Mouse (Mus musculus) right cerebral cortex, adult 18-20 months (tissue): Measurements from ENCODE around the gene Lrig3.

Experiments used
- DNase-seq: peaks from one replicate; pipeline ENCODE4 v3.0.0; 2022; ENCODE audit warnings: mixed read lengths

The Lrig3 gene

DNA sequence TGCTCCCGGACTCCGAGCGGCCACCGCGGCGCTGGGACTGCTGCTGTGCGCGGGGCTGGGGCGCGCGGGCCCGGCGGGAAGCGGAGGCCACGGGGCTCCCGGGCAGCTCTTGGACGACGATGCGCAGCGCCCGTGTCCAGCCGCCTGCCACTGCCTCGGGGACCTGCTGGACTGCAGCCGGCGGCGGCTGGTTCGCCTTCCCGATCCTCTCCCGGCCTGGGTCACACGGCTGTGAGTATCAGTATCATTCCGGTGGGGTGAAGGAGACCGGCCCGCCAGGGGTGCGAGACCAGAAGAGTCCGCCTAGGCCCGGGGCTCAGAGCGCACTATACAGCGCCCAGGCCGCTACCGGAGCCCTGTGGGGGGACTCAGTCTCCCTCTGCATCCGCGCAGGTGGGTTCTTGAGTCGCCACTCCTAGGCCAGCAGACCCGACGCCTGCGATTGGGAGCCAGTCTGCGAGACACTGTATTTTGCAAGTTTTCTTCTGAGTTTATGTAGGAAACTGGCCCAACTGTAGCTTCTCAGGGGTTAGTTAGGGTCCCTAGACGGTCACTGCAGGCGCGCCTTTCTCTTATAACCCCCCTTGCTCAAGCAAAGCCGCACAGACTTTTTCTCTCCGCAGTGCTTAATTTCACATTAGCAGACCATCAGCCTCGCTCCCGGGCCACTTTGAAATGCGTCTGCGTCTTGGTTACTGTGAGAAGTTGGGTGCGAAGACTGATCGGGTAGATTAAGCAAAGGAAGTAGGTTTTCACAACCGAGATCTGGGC, 698 bp downstream of the Lrig3 start:
- no peak for DNase-seq

DNA sequence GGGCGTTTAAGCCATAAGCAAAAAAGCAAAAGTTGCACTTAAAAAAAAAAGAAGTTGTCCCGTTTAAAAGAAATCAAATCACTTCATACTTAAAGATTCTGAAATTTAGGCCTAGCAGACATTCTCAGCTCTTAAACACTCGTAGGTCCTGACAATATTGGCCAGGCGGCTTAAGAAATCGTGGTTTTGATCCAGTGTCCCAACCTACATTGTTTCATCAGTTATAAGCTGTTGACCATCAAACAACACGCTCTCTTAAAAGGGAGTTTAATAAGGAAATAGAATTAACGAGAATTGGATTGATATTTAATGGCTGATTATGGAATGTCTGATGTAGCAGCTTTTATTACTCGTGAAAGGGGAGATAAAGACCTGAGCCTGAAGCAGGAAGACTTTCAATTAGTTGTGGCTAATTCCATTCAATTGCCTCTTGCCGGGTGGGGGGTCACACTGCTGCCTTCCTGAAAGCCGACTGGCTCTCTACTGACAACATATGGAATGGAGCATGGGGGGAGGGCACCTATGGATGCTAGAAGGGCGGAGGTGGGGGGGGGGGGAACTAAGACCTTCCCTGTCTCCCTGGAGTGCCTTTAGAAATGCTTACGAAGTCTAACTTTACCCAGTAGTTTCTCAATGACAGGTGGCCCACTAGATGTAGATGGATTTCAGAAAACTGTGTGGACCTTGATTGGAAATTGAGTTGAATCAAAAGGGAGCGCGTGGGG, 1.6 kb downstream of the Lrig3 start:
- DNase-seq, result no peak

DNA sequence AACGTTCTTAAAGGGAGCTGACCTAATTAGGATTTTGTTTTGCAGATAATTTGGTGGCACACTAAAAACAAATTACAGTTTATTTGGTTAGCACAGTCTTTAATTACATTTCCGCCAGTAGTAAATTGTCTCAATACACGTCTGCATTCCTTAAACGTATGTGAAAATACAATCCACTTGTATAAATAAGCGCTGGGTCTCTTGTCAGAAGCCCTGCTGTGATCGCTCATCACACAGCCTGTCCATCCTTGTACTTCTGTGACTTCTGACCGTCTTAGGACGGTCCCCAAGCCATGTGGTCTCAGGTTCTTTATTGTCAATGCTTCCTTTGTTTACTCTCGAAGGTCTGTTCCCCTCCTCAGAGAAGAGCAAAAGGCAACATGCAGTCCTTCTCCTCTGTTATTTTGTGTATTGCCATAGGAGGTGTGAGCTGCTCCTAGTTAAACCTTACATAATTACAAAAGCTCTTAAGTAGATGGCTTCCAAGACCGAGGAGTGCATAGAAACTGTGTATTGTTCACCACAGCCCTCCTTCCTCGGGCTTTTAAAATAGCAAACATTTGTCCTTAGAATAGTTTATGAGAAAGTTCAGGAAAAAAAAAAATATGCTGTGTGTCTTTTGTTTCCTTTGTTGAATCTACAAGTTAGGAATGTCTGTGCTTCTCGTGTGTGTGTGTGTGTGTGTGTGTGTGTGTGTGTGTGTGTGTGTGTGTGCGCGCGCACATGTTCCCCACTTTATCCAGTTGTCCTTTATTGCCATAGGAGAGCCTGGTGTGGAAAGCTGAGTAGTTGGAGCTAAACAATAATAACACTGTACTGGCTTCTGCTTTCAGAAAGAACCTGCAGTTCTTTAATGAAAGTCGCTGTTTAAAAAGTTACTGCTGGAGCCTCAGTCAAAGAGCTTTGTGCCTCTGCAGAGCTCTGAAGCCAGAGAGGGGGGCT, 2.5 kb downstream of the Lrig3 start:
- DNase-seq, result no peak

DNA sequence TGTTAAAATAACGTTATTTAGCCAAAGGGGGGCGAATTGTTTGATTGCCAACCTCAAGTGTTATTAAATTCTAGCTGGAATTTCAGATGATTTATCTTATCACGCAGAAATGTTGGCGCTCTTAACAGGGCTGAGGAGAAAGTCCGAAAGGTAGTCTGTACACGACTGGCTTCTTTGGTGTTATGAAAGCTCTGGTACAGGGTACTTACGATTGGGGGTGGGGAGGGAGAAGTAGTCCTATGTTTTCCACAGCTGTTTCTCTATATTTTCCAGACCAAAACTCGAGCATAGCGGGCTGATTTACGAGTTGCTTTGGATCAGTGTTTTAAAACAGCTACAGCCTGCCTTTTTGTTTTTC, 3.1 kb downstream of the Lrig3 start:
- DNase-seq, result no peak

DNA sequence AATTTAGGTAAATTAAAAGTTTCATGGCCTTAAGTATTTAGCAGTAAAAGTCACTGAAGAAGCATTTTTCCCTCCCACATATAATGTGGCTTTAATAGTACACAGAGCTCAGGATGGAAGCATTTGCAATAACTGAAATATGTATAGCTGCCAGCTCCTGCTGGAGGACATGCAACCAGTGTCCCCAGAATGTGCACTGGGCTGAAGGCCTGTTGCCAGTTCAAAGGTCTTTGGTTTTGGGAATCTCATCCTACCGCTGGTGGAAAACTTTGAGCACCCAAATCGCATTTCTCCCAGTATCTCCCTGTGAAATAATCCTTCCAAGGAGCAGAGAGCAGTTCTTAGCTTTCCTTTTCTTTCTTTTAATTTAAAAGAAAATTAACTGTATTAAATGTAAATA, 4.1 kb downstream of the Lrig3 start:
- no peak for DNase-seq

DNA sequence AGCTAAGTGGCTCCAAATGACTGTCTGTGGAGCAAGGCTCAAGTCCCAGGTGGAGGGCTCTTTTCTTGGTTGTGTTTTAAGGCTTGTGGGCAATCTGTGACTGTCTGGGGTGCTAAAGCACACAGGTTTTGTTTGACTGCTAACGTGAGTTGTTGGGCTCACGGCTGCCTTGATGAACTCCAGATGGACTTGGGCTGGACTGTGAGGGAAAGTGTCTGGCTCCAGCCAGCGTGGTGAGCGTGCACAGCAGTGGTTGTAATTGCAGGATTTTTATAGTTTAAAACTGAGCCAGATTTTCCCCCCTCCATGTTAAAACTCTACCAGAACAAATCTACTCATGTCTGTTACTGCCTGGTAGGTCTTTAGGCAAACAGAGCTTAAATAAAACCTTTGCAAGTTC, 4.5 kb downstream of the Lrig3 start:
- no peak for DNase-seq

DNA sequence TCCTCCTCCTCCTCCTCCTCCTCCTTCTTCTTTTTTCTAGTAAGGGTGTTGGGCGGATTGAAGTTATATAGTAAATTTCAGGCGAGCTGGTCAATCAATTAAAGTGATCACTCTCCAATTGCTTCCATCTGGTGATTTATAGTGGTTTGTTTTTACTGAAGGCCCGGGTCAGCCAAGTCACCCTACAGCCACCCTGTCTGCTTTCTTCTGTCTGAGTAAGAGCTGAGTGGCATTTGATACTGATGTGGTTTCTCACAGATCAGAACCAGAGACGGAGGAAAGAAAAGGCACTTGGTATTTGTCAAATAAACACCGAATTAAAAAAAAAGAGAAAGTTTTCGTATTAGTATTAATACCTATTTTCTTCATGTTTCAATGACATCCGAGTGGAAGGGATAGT, 7.8 kb downstream of the Lrig3 start:
- DNase-seq, result no peak

DNA sequence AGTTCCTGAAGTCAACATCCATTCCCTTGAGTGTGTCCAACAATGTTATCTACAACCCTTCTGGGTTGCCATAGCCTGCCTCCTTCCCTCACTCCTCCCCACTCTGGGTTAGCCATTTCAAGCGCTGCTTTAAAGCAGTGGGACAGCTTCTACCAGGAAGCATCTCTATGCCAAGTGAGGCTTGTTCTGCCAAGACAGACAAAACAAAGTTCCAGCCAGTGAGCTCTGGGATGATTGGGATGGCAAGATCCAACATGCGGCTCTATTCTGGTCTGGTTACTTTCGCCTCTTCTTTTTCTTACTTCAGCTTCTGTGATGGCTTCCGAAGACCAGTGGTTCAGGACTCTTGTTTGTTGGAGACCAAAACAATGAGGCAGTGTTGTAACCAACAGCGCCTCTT, 16.0 kb downstream of the Lrig3 start:
- no peak for DNase-seq

DNA sequence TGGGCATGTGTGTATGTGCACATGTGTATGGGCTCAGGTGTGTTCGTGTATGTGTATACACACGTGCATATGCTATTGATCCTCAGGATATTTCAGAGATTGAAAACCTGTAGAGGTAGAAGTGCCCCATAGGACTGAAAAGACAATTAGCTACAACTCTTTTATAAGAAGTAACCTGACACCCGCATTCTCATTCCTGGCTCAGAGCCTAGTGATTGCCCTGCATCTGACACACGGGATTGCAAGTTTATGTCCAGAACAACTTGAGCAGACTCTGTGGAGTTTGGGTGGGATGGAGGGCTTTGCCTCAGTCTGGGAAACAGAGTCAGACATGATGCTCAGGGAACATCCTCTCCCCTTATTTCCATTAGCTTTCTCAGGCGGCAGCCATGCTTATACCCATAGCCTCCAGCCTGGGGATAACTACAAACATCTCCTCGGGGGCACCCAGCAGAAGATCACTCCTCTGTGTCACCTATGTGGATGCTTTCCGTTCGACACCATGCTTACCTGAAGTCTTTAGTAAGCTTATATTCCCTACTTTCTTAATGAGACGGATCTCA, 18.6 kb downstream of the Lrig3 start:
- DNase-seq, result no peak

DNA sequence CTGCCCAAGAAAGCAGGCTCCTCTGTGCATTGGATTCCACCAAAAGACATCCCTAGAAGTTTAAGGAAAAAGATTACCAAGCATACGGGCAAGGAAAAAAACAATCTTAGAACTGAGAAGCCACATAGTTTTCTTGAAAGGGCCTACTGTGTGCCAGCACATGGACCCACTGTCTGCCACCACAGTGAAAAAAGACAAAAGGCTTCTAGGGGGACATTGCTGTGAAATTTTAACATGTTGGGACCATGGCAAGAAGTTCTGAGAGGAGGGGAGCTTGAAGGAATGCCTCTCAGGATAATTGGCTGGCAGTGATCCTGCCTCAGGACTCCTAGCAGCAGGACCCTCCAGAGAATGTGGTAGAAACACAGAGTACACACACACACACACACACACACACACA, 19.8 kb downstream of the Lrig3 start:
- DNase-seq, result no peak

DNA sequence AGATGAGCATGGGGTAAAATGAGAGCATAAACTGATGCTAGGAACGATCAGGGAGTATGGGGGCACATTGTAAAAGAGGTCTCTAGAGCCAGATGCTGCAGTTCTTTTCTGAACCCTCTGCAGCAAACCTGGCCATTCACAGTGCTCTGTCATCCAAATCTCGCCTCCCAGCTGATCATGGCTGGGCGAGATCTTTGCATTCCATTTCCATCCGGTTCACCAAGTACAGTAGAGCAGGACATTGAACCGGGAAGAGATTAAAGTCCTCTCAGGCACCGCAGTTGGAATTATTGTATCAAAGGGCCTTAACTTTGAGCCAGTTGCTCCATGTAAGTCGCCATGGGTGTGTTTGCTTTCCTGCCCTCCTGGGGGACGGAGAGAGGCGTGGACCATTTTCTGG, 20.5 kb downstream of the Lrig3 start:
- DNase-seq, result no peak

DNA sequence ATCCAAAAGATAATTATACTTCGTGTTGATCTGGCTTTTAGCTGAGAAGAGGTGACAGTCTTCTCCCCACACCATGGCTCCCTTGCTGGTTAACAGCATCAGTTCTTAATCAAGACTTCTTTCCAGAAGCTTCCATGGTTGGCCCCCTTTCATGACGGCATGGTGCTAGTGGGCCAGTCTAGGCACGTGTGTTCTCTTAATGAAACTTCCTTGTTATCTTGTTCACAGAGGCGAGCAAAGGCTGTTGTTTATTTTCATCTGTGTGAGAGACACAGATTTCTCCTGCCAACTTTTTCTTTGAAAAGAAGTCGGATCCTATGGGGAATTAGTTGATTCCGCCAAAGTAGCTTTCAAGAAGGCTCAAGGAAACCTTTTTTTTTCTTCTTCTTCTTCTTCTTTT, 21.3 kb downstream of the Lrig3 start:
- no peak for DNase-seq

DNA sequence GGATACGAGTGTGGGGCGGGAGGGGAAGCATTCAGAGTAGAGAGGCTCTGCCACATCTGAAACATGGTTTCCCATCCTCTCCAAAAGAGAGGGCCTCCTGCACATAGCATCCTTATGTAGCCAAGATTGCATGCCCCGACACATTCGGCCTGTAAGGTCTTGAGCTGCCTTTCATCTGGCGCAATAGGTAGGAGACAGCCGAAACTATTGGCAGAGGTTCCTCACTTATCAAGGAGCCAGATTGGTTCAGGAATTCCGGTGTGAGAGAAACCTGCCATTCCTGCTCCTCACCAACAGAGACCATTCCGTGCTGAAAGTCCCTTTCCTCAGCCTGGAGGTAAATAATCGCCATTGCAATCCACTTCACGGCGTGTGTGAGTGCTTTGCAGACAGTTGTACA, 22.1 kb downstream of the Lrig3 start:
- no peak for DNase-seq

DNA sequence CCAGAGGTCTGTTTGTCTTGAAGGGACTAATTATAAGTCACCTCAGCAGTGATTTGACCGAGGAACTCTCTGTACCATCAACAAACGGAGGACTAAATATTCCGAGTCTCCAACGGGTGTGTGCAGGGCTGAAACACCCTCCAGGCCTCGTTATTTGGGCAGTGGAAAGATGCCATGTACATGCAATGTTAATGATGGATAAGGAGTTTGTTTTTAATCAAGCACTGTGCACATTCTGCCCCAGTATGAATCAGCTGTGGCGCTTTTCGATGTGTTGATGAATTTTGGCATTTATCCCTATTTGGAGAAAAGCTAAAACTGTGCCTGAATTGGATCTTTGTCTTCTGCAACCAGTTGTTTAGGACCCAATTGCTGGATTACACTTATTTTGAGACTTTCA, 23.9 kb downstream of the Lrig3 start:
- no peak for DNase-seq

DNA sequence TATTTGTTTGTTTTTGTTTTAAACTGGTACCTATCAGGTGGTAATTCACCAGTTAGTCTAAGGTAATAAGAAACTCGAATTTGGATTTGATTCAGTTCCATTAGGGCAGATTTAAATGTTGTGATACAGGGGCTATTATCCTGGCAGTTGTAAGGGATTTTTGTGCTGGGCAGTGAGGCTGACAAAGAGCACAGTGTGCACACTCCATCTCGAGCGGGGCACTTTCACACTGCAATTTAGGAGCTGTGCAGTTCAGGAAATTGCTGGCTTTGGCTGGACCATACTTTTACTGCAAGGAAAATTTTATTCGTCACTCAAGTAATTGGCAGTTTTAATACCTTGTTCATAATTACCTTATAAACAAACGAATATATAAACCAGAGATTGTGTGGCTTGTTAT, 24.4 kb downstream of the Lrig3 start:
- DNase-seq, result no peak

DNA sequence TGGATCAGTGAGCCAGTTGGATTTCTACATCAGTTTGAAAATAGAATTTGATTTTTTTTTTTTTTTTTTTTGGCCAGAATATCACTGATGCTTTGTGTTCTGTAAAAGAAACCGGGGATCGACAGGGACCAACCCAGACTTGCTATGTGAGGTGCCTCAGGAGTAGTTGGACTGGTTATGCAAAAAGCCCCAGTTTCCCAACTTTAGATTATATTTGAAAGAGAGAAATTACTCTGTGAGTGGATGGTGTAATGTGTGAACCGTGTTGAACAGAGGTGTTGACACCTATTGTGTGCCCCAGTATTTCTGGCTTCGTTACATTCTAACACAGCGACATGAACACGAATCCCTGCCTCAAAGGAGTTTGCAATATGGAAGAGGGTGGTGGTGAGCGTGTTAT, 25.9 kb downstream of the Lrig3 start:
- no peak for DNase-seq

DNA sequence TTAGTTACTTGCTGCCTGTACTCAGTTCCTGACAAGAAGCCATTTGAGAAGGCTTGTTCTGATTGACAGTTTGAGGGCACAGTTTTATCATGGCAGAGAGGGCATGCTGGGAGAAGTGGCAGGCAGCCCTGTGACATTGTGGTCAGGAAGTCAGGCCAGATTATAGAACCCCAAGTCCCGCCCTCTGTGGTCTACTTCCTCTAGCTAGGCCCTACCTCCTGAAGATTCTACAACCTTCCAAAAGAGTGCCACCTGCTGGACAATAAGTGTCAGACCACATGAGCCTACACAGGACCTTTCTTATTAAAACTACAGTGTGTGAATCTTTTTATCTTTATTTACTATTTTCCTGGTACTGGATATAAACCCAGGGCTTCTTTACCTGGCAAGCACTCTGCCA, 28.9 kb downstream of the Lrig3 start:
- DNase-seq, result no peak

DNA sequence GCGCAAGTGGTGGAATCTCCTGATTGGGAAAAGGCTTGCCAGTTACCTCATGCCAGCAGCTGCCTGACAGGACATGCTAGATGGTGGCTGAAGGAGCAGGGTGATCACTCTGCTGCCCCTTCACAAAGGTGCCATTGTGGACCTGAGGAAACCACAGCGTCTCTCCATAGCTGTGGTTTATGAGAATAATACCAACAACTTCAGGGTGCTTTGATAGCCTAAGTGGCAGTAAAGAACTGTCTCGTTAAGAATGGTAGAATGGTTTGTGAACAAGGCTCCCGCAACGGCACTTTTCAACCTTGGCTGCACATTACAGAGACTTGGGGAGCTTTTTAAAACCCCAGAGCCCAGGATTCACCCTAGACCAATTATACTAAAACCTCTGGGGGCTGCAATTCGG, 29.7 kb downstream of the Lrig3 start:
- DNase-seq, result no peak

DNA sequence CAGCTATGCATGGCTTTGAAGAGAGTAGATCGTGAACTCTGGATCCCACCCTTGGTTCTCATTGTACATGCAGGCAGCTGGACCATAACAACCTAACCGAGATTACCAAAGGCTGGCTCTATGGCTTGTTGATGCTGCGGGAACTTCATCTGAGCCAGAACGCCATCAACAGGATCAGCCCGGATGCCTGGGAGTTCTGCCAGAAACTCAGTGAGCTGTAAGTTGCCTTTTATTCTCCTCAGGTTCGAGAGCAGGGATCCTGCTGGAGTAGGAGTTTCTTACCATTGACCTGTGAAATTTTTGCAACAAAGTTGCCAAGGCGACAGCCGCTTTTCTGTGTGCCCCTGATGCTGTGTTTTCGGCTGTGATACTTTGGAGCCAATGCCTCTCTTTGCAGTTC, 31.0 kb downstream of the Lrig3 start:
- DNase-seq, result no peak

DNA sequence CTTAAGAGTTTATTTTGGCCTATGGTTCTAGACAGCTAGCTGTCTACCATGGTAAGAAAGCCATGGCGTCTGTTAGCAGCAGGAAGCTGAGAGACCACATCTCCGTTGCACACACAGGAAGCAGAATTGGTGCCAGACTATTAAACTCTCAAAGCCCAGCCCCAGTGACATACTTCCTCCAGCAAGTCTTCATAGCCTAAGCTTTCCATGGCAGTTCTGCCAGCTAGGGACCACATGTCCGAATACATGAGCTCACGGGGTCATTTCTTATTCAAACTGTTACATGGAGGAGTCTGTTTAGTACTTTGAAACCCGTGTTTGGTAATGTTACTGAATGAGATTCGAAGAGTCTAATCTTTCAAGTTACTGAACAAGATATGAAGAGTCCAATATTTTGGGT, 33.6 kb downstream of the Lrig3 start:
- no peak for DNase-seq

DNA sequence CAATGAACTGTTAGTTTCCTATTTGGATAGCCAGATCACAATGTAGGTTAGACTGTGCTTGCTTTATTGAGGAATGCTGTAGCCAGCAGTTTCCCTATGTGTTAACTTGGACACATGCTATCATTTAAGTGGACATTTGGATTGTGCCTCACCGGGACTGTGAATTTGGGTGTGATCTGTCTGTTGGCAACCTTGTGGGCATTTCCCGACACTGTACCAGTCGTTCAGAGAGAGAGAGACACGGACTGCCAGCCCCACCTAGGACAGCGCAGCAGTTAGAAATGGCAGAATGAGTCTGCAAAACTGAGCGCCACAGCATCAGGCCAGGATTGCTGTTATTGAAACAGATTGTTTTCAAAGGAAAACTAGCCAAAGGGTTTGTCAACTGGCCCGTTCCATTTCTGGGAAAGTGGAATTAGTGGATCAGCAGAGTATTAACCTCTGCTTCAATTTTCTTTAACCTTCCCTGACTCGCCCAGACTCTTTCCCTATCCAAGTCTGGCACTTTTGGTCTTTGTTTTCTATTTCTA, 35.0 kb downstream of the Lrig3 start:
- no peak for DNase-seq

DNA sequence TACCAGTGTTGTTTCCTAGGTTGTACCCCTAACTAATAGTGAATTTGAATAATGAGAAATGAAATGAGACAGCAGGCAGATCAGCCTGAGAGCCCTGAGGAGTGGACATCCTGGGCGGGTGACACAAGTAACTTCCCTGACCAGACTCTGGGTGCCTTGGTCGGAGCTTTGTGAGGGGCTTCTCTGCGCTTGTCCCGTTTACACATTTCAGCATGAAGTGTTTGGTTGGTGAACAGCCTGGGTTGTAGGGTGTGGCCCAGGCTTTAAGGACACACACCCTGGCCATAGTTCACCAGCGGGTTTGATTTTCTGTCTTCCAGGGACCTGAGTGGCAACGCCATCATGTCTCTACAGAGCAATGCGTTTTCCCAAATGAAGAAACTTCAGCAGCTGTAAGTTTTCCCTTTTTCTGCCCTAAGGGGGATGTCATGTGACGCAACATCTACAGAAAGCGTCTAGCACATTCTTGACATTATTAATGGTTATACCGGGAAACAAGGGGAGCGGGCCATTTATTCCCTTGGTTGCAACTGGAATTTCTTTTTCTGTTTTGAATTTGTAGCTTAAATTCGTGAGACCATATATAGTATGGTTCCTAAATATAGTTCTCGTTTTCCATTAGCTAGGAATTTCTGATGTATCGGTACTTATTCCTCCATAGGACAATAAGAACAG, 36.2 kb downstream of the Lrig3 start:
- DNase-seq, result no peak
